Mouse (Mus musculus) erythroblast, embryonic 14.5 days (primary cell): ENCODE data around the gene Kdm6b.

Source experiments
- GATA1 ChIP-seq: IDR thresholded peaks from 2 replicates; pipeline ENCODE4 v1.6.1; 2012; ENCODE audit warnings: low read length, inconsistent platforms, mixed read lengths
- TAL1 ChIP-seq: IDR thresholded peaks from 3 replicates; pipeline ENCODE4 v1.6.1; 2012; ENCODE audit warnings: low read length, inconsistent platforms, mixed read lengths

GRCm38 (mm10) chr11:69369215-69369989, 44.1 kb downstream of the Kdm6b start, which contains the start of gene Chd3:
- TF ChIP-seq TAL1 (no peak), GATA1 (no peak)
